10 mouse cellular contexts compared by ENCODE assay signal in the genomic region with DNA sequence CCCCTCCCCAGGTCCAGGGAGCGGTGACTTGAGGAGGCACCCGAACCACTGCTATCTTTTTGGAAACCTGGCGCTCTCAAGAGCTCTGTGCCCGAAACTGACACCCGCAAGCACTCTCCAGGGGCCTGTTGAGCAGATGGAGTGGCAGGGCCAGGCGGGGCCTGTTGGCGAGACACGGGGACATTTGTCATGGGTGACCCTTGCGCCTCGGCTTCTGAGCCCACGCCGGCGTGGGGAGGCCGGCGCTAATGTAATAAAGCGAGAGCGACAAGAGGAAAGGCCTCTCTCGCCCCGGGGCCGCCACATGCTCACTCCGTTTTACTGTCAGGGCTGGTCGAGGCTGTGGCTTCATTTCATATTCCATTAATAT.
DNase-seq lines count a peak whose midpoint lies in the region; ATAC-seq and TF ChIP-seq lines count a peak whose summit lies in the region.
"Had no signal": no experiment of that assay in that cellular context is flagged by ENCODE, and none has a peak within 500 bp of the region (broad histone marks: within the 10 kb centered on the region; RNA-seq: fewer than 3 reads in every experiment).

No protein-coding gene starts in this region.

- H3K4me3 ChIP-seq in heart, adult 2 months = no peak overlapping the region
- peak overlapping the region; percentile 32 for H3K4me3 ChIP-seq in heart, postnatal 0 days (ENCODE audit: low read depth, low read length)
- no peak overlapping the region for H3K4me3 ChIP-seq in liver, embryonic 15.5 days (replicated peaks)

- TF ChIP-seq POLR2A in heart, adult 2 months (IDR thresholded peaks at IDR 0.05; ENCODE audit: insufficient read depth, low read depth, low read length) = no peak

- 0 out of 2 replicates have a peak, but pooled peaks have one; percentile 20 for ATAC-seq in heart, postnatal 0 days (ENCODE audit: insufficient read depth, low read depth)
- no peak for ATAC-seq in liver, embryonic 15.5 days (ENCODE audit: insufficient read depth)
- ATAC-seq in monocyte, adult 5-6 weeks (replicated peaks; ENCODE audit: insufficient number of reproducible peaks, low FRiP score, low TSS enrichment, poor library complexity, severe bottlenecking) = no peak
- ATAC-seq in frontal cortex, adult (ENCODE audit: low TSS enrichment) = no peak
- ATAC-seq: CD4-positive, CD25-positive, alpha-beta regulatory T cell, adult 4 months had no signal

- intact Hi-C loops in heart, adult 2 months (cut with DNase I) = no loop called here
- intact Hi-C loops in heart, postnatal 14 days (cut with DNase I) = no loop called here
- intact Hi-C loops in left cerebral cortex, postnatal 25 days (cut with DNase I) = loop anchor here (5.0 kb wide), 1 partner anchor 114 kb away; no protein-coding TSS in a partner anchor

- TF ChIP-seq CTCF in heart, adult 2 months (IDR thresholded peaks at IDR 0.05) = no peak
- no peak for TF ChIP-seq CTCF in heart, postnatal 0 days (IDR thresholded peaks at IDR 0.05; ENCODE audit: low read depth)

- peak overlapping the region; percentile 49 for H3K4me2 ChIP-seq in heart, postnatal 0 days (ENCODE audit: low read depth, low read length)
- H3K4me2 ChIP-seq in liver, embryonic 15.5 days = peak overlapping the region; percentile 40; the same call in 1 of the 2 replicates

- no peak overlapping the region for H3K27ac ChIP-seq in heart, adult 2 months
- no peak overlapping the region for H3K27ac ChIP-seq in heart, postnatal 0 days (ENCODE audit: low read depth)
- H3K27ac ChIP-seq in liver, embryonic 15.5 days (replicated peaks) = no peak overlapping the region
- H3K27ac ChIP-seq: liver, embryonic 13.5 days had no signal

- DNase-seq in heart, adult 2 months = peak; percentile 4 to 27
- DNase-seq in heart, postnatal 14 days = no peak
- peak; percentile 60 for DNase-seq in ZHBTc4 (ENCODE audit: low read depth, low spot score)
- no peak for DNase-seq in heart, postnatal 0 days (ENCODE audit: low spot score)
- no peak for DNase-seq in left cerebral cortex, postnatal 25 days (ENCODE audit: low spot score in 2 of 2)
- DNase-seq: liver, embryonic 13.5 days had no signal

- H3K79me2 ChIP-seq in heart, adult 2 months (replicated peaks; ENCODE audit: control insufficient read depth, insufficient read depth, low read length) = no peaks in the 10 kb centered on the region

- H3K36me3 ChIP-seq in heart, adult 2 months (ENCODE audit: control insufficient read depth, insufficient read depth, low read length) = no peaks in the 10 kb centered on the region
- no peaks in the 10 kb centered on the region for H3K36me3 ChIP-seq in heart, postnatal 0 days (replicated peaks; ENCODE audit: control insufficient read depth, insufficient read depth, low read length)
- H3K36me3 ChIP-seq in liver, embryonic 15.5 days (replicated peaks) = no peaks in the 10 kb centered on the region
- H3K36me3 ChIP-seq: liver, embryonic 13.5 days had no signal

- WGBS in heart, adult 2 months = 5% methylated on average over 22 of the region's 22 CpGs
- 6% methylated on average over 22 of the region's 22 CpGs for WGBS in heart, postnatal 0 days
- 1% methylated on average over 22 of the region's 22 CpGs for WGBS in liver, embryonic 15.5 days (ENCODE audit: insufficient replicate concordance)

- H3K27me3 ChIP-seq in heart, adult 2 months (ENCODE audit: control insufficient read depth, insufficient read depth, low read length) = peaks cover 17% of the 10 kb centered on the region
- H3K27me3 ChIP-seq in heart, postnatal 0 days (ENCODE audit: control insufficient read depth, insufficient read depth, low read length) = peaks cover 95% of the 10 kb centered on the region
- H3K27me3 ChIP-seq in liver, embryonic 15.5 days = peaks cover 73% of the 10 kb centered on the region

- no peaks in the 10 kb centered on the region for H3K9me3 ChIP-seq in heart, postnatal 0 days (replicated peaks; ENCODE audit: control insufficient read depth, low read length)
- no peaks in the 10 kb centered on the region for H3K9me3 ChIP-seq in liver, embryonic 15.5 days (replicated peaks)
- H3K9me3 ChIP-seq: liver, embryonic 13.5 days had no signal

- no peaks in the 10 kb centered on the region for H3K4me1 ChIP-seq in heart, adult 2 months (ENCODE audit: control insufficient read depth, insufficient read depth, low read length)
- H3K4me1 ChIP-seq in heart, postnatal 0 days (ENCODE audit: control insufficient read depth, insufficient read depth) = 0 out of 2 replicates have a peak, but pooled peaks cover 7% of the 10 kb centered on the region
- H3K4me1 ChIP-seq in liver, embryonic 15.5 days (replicated peaks) = no peaks in the 10 kb centered on the region
- H3K4me1 ChIP-seq: liver, embryonic 13.5 days had no signal

- no peak overlapping the region for H3K9ac ChIP-seq in heart, adult 2 months (ENCODE audit: low read depth, low read length)
- no peak overlapping the region for H3K9ac ChIP-seq in heart, postnatal 0 days (replicated peaks; ENCODE audit: low read depth, low read length)
- no peak overlapping the region for H3K9ac ChIP-seq in liver, embryonic 15.5 days
- H3K9ac ChIP-seq: liver, embryonic 13.5 days had no signal

- TF ChIP-seq EP300 in heart, adult 2 months (IDR thresholded peaks at IDR 0.05; ENCODE audit: insufficient read depth, low read depth, low read length) = no peak
- no peak for TF ChIP-seq EP300 in heart, postnatal 0 days (IDR thresholded peaks at IDR 0.05; ENCODE audit: low read depth)

Comparison
In these comparisons a context has a peak if more than half of its experiments do, and no peak if none do; other contexts are left out.
1. DNase-seq: peak in heart, adult 2 months (2 of 2) and ZHBTc4 (single experiment); none in heart, postnatal 14 days (0 of 2), heart, postnatal 0 days (single experiment) and left cerebral cortex, postnatal 25 days (0 of 2).